Mouse (Mus musculus) layer of hippocampus, adult 8-10 months (tissue): Measurements from ENCODE around the gene Rad23b. TPM values are rescaled to one million over a fixed set of nuclear protein-coding genes. Genes with fewer than 3 reads are reported as not detected.

ENCODE experiments used
- total RNA-seq, 4 experiments: library from RNA; stranded (reverse); gene quantifications; 2 replicates each; pipeline ENCODE4 v1.2.4; 2022

Gene Rad23b
- total RNA-seq, 4 experiments from 2014 or later: 171 to 185 (median 176) TPM

Other genes starting within 250 kb of the Rad23b start
- gene Klf4, start 182.4 kb downstream of the Rad23b start, total RNA-seq: 1 to 10 TPM; 5.8 to 8.6 (median 6.8) TPM